Mouse (Mus musculus) urinary bladder, adult 18-20 months (tissue): ENCODE data around the gene Maats1.

Experiments
- DNase-seq, 2 experiments: peaks; one replicate each; pipeline ENCODE4 v3.0.0; 2022; ENCODE audit warnings: low spot score in 2 of 2, mixed read lengths in 2 of 2

The Maats1 gene

GRCm38 (mm10) chr16:38341396-38342324, at the start of gene Maats1:
Gene Maats1 (minus strand): TSS chr16:38342143.
- DNase-seq: peak; percentile 51 to 63

DNA sequence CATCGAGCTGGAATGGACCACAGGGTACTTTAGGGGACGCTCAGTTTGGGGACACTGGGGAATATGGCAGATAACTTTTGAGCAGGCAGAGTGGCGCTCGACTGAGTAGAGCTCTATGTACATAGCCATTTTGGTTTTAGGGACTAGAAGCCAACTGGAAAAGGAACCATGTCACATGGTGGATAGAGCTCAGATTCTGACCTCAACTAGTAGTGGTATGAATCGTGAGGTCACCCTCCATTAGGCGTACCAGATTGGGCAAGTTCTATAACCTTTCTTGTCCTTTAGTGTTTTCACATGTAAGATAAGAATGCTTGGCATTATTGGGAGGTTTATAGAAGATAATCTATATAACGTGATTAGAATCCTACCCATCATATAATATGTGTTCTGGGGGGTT, 48.4 kb upstream of the Maats1 start:
- DNase-seq: no peak

GRCm38 (mm10) chr16:38389284-38389893, 47.4 kb upstream of the Maats1 start:
- DNase-seq: no peak

GRCm38 (mm10) chr16:38388757-38389156, 46.8 kb upstream of the Maats1 start:
- no peak for DNase-seq

DNA sequence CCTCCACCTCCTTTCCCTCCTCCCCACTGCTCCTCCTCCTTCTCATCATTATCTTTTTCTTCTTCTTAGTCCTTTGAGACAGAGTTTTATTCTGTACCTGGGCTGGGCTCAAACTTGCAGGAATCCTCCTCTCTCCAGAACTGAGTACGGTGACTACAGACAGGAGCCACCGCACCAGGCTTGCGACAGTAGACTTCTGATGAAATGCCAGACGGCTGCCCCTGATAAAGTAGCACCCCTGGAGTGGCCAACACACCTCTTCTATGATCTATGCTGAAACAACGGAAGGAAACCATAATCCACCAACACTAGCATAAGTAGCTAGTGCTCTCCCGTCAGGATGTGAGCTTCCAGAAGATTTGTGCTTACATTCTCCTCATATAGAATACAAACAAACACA, 45.4 kb upstream of the Maats1 start:
- DNase-seq: no peak

DNA sequence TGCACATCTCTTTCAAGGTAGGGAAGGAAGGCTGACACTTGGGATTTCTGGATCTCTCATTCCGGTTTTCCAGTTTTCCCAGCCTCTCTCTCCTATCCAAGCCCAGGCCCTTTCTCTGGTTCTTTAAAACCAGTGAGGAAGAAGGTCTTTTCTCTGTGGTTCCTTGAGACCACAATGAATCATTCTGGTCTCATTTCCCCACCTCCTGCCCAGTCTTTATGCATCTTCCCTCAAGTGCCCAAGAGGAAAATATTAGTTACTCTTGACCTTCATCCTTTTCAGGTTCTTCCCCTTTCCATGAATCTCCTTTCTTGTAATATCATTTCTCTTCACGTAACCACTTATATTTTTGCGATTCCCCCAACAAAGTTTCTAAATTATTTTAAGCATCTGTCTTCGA, 43.8 kb upstream of the Maats1 start:
- no peak for DNase-seq

DNA sequence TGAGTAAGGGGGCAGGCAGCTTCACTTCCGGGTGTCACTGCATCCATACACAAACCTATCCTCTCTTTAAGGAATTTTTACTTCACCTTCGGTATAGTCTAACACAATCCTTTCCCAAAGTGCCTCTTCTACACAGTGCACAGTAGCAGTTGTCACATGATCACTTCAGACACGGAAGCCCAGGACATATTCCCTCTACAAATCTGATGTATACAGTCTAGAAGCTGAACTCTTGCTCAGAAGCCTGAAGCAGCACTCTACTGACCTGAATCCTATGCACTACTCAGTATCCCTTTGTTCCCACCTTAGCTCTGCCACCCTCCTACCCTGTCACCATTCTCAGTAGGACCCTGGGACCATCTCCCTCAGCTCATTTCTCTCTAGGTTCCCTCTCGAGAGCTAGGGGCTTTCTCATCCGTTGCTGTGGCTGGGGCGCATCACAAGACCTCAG, 43.3 kb upstream of the Maats1 start:
- DNase-seq: no peak

DNA sequence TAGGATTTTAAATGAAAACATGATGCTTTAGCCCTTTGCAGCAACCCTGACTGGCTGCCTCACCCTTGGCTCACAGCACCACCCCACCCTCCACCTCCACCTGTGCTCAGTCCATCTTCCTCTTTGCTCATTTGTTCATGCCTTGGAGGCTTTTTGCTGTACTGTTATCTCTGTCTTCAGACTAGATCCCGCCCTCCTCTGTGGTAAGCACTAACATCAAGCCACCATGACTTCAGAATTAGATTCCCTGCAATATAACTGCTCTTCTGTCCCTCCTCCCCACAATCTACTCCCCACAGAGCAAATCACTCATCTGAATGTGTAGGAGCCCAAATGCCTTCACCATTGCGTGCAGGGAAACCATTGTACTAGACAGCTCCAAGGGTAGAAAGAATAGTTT, 41.7 kb upstream of the Maats1 start:
- no peak for DNase-seq

GRCm38 (mm10) chr16:38379926-38380325, 38.0 kb upstream of the Maats1 start:
- no peak for DNase-seq

- DNase-seq: no peak
Measured at GRCm38 (mm10) chr16:38379493-38379892, 37.5 kb upstream of the Maats1 start.

GRCm38 (mm10) chr16:38379088-38379487, 37.1 kb upstream of the Maats1 start:
- no peak for DNase-seq

GRCm38 (mm10) chr16:38378591-38378990, 36.6 kb upstream of the Maats1 start:
- no peak for DNase-seq

DNA sequence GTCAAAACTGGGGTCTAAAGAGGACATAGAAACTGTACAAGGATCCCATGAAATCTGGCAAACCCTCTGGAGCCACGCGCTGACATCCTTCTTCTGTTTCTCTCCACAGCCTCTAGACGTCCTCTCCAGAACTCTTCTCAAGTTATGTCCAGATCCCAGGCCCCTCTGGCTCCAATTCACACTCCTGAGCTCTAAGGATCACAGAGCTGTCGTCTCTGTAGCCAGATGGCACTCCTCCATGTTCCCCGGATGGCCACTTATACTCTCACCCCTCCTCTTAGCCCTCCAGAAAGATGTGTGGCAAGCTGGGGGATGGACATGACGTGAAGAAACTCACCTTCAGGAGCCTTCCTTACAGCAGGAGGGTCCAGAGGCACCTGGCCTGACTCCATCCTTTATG, 35.6 kb upstream of the Maats1 start:
- no peak for DNase-seq

GRCm38 (mm10) chr16:38376841-38377249, 34.9 kb upstream of the Maats1 start:
- no peak for DNase-seq

GRCm38 (mm10) chr16:38376163-38376840, 34.4 kb upstream of the Maats1 start:
- no peak for DNase-seq

DNA sequence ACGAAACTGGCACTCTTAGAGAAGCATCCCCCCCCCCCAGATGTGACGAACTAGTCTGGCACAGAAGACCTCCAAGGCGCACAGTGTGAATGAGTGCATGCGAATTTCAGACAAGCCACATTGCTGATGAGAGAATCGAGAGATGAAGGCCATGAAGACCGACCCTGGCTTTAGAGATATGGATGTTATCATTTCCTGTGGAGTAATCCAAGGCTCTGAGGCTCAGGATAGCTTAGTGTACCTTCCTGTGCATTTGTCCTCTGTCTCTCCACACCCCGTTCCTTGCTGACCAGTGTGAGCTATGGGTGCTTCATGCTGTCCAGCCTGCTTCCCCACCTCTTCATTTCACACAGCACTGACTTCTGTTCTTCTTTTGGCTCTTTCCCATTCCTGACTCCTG, 33.2 kb upstream of the Maats1 start:
- DNase-seq: no peak

- no peak for DNase-seq
Measured at GRCm38 (mm10) chr16:38374379-38375140, 32.6 kb upstream of the Maats1 start.

DNA sequence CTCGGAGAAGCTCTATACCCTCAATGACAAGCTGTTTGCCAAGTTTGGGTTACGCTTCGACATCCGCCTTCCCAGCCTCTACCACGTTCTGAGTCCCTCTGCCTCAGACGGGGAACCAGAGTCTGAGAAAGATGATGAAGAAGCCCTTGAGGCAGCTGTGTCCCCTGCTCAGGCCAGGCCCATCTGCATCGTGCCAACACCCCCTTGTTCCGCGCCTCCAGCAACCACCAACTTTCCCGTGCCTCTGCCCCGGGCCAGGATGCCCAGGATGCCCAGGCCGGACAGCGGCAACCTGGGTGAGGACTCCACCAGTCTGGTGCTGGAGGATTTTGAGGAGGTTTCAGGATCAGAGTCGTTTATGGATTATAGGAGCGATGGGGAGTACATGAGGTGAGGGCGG, 32.0 kb upstream of the Maats1 start:
- DNase-seq: no peak

GRCm38 (mm10) chr16:38373439-38373838, 31.5 kb upstream of the Maats1 start:
- no peak for DNase-seq

- no peak for DNase-seq
Measured at GRCm38 (mm10) chr16:38372876-38373275, 30.9 kb upstream of the Maats1 start.

DNA sequence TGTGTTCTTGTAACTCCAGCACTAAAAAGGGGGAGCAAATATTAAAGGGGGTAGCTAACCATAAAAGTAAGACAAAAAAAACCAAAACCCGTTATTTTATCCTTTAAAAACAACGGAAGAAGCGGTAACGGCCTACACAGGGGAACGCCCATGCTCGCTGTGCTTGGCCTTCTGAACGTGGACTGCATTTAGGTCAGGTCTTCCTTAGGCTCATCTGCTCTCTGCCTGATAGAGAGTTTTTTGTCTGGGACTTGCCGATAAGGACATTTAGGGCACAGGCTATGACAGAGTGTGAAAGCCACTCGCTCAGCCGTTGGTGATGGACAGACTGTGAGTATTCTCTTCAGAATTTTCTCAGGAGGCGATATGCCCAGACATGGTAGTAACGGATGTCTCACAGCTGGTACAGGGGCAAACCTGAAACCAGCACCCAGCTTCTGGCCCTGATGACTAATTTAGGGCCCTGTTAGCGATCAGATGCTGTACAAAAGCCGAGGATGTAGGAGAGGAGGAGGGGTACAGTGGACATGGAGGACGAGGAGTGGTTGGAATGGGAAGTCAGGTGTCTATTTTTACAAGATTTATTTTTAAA, 29.9 kb upstream of the Maats1 start:
- DNase-seq: no peak
